Mouse (Mus musculus) brown adipose tissue, adult 24 weeks (tissue): ENCODE measurements around the gene Nmnat2. TPM values are rescaled to one million over a fixed set of nuclear protein-coding genes. Genes with fewer than 3 reads are reported as not detected.

Experiments
- H3K27ac ChIP-seq: fragments of 200-500 bp; replicated peaks from 2 replicates; pipeline ENCODE4 v1.5.1; 2012; ENCODE audit warnings: low read depth, mild to moderate bottlenecking, low read length
- H3K4me1 ChIP-seq: fragments of 200-500 bp; 2 replicates; pipeline ENCODE4 v1.6.1; 2012; ENCODE audit warnings: low read length, mixed read lengths; ENCODE audit not compliant: control insufficient read depth, insufficient read depth, insufficient read length
- H3K4me3 ChIP-seq: fragments of 200-500 bp; 2 replicates; pipeline ENCODE4 v1.5.1; 2012; ENCODE audit warnings: low read depth, mild to moderate bottlenecking, low read length, moderate library complexity; ENCODE audit not compliant: insufficient read depth
- polyA plus RNA-seq: library from polyadenylated mRNA; stranded (reverse); fragments of >200 nt; gene quantifications from 2 replicates; pipeline ENCODE4 v1.2.4, GENCODE M21; 2012; ENCODE audit not compliant: missing spikeins, insufficient read depth, insufficient read length

Gene Nmnat2
- polyA plus RNA-seq, 1 experiment = 1.1 TPM

GRCm38 (mm10) chr1:153121320-153121719 is 166.5 kb downstream of the Nmnat2 start:
- H3K4me1 ChIP-seq = peaks cover 8% of the 10 kb centered on the region; the same call in 1 of the 2 replicates
- H3K4me3 ChIP-seq = no peak overlapping the region
- H3K27ac ChIP-seq = peak overlapping the region; percentile 52

GRCm38 (mm10) chr1:153122764-153123163 is 168.0 kb downstream of the Nmnat2 start:
- Histone ChIP-seq H3K4me3 (no peak overlapping the region), H3K27ac (peak overlapping the region; percentile 29; the same call in 1 of the 2 replicates), H3K4me1 (peaks cover 18% of the 10 kb centered on the region; the same call in 1 of the 2 replicates)

- H3K4me1 ChIP-seq = peaks cover 21% of the 10 kb centered on the region
- no peak overlapping the region for H3K4me3 ChIP-seq
- no peak overlapping the region for H3K27ac ChIP-seq
Observed at GRCm38 (mm10) chr1:153124502-153124901, 169.7 kb downstream of the Nmnat2 start.

- no peak overlapping the region for H3K4me3 ChIP-seq
- H3K4me1 ChIP-seq = peaks cover 24% of the 10 kb centered on the region
- no peak overlapping the region for H3K27ac ChIP-seq
Observed at GRCm38 (mm10) chr1:153125287-153126275, 170.8 kb downstream of the Nmnat2 start.

- Histone ChIP-seq H3K27ac (peak overlapping the region; percentile 11; the same call in 1 of the 2 replicates), H3K4me1 (peaks cover 24% of the 10 kb centered on the region), H3K4me3 (no peak overlapping the region)
Observed at GRCm38 (mm10) chr1:153126491-153127381, 171.9 kb downstream of the Nmnat2 start.

- Histone ChIP-seq H3K27ac (peak overlapping the region; percentile 25; the same call in 1 of the 2 replicates), H3K4me3 (no peak overlapping the region), H3K4me1 (peaks cover 24% of the 10 kb centered on the region)
Observed at GRCm38 (mm10) chr1:153127622-153128021, 172.8 kb downstream of the Nmnat2 start.

- H3K4me3 ChIP-seq = no peak overlapping the region
- H3K27ac ChIP-seq = no peak overlapping the region
- H3K4me1 ChIP-seq = peaks cover 19% of the 10 kb centered on the region
Observed at GRCm38 (mm10) chr1:153128780-153129179, 174.0 kb downstream of the Nmnat2 start.

GRCm38 (mm10) chr1:153129992-153130713 is 175.4 kb downstream of the Nmnat2 start:
- Histone ChIP-seq H3K4me3 (no peak overlapping the region), H3K4me1 (peaks cover 17% of the 10 kb centered on the region), H3K27ac (peak overlapping the region; percentile 52; the same call in 1 of the 2 replicates)

GRCm38 (mm10) chr1:153133865-153134781 is 179.3 kb downstream of the Nmnat2 start:
- Histone ChIP-seq H3K4me3 (no peak overlapping the region), H3K27ac (no peak overlapping the region), H3K4me1 (peaks cover 3% of the 10 kb centered on the region; the same call in 1 of the 2 replicates)

GRCm38 (mm10) chr1:153136647-153137046 is 181.9 kb downstream of the Nmnat2 start:
- Histone ChIP-seq H3K4me3 (no peak overlapping the region), H3K4me1 (no peaks in the 10 kb centered on the region), H3K27ac (no peak overlapping the region)

- no peak overlapping the region for H3K27ac ChIP-seq
- H3K4me1 ChIP-seq = no peaks in the 10 kb centered on the region
Observed at GRCm38 (mm10) chr1:153138486-153138885, 183.7 kb downstream of the Nmnat2 start.

GRCm38 (mm10) chr1:153139635-153140034 is 184.8 kb downstream of the Nmnat2 start:
- H3K4me1 ChIP-seq = no peaks in the 10 kb centered on the region
- no peak overlapping the region for H3K27ac ChIP-seq
- H3K4me3 ChIP-seq = no peak overlapping the region

More at GRCm38 (mm10) chr1:153138486-153138885, 183.7 kb downstream of the Nmnat2 start:
- H3K4me3 ChIP-seq = no peak overlapping the region

- Histone ChIP-seq H3K4me1 (no peaks in the 10 kb centered on the region), H3K27ac (no peak overlapping the region), H3K4me3 (no peak overlapping the region)
Observed at GRCm38 (mm10) chr1:153140265-153140664, 185.5 kb downstream of the Nmnat2 start.
